Mouse (Mus musculus): ENCODE measurements at regions not wholly inside any gene's neighbourhood (a gene's known extent, or its start where the extent isn't known, plus 50 kb on each side); places are given as distances from the start of the nearest gene placed in this dataset.

GRCm38 (mm10) chr2:115460028-115460881, 121.3 kb upstream of the BC052040 start:
- no peak for DNase-seq

- no peak for DNase-seq
These were observed 120.7 kb upstream of the BC052040 start for GRCm38 (mm10) chr2:115460882-115461151.

- DNase-seq, result no peak
These were observed 115.3 kb upstream of the BC052040 start for GRCm38 (mm10) chr2:115466170-115466569.

GRCm38 (mm10) chr2:115467107-115467745, 114.3 kb upstream of the BC052040 start:
- no peak for DNase-seq

GRCm38 (mm10) chr2:115467936-115468335, 113.6 kb upstream of the BC052040 start:
- DNase-seq, result no peak

GRCm38 (mm10) chr2:115468471-115468909, 113.0 kb upstream of the BC052040 start:
- no peak for DNase-seq

GRCm38 (mm10) chr2:115469165-115469821, 112.2 kb upstream of the BC052040 start:
- DNase-seq, result peak; percentile 8

GRCm38 (mm10) chr2:115472393-115472792, 109.1 kb upstream of the BC052040 start:
- DNase-seq, result peak; percentile 42

GRCm38 (mm10) chr2:115483418-115484288, 97.9 kb upstream of the BC052040 start:
- DNase-seq, result peak; percentile 81

- DNase-seq, result peak; percentile 21
These were observed 93.1 kb upstream of the BC052040 start for GRCm38 (mm10) chr2:115488465-115488864.

- DNase-seq, result no peak
These were observed 88.5 kb upstream of the BC052040 start for GRCm38 (mm10) chr2:115493020-115493419.

GRCm38 (mm10) chr2:115499904-115500303, 81.6 kb upstream of the BC052040 start:
- no peak for DNase-seq

GRCm38 (mm10) chr2:115509527-115509926, 72.0 kb upstream of the BC052040 start:
- DNase-seq, result no peak

- DNase-seq, result no peak
These were observed 70.4 kb upstream of the BC052040 start for GRCm38 (mm10) chr2:115511146-115511545.

- DNase-seq, result no peak
These were observed 69.6 kb upstream of the BC052040 start for GRCm38 (mm10) chr2:115511612-115512525.

- DNase-seq, result no peak
These were observed 68.6 kb upstream of the BC052040 start for GRCm38 (mm10) chr2:115512891-115513290.

- DNase-seq, result peak; percentile 29
These were observed 67.7 kb upstream of the BC052040 start for GRCm38 (mm10) chr2:115513774-115514231.

- peak; percentile 59 for DNase-seq
These were observed 66.6 kb upstream of the BC052040 start for GRCm38 (mm10) chr2:115514831-115515428.

- no peak for DNase-seq
These were observed 66.0 kb upstream of the BC052040 start for GRCm38 (mm10) chr2:115515470-115515869.

- no peak for DNase-seq
These were observed 64.7 kb upstream of the BC052040 start for GRCm38 (mm10) chr2:115516824-115517223.

- no peak for DNase-seq
These were observed 61.5 kb upstream of the BC052040 start for GRCm38 (mm10) chr2:115519974-115520373.
